Mouse (Mus musculus) megakaryocyte, embryonic 14.5 days (primary cell): ENCODE measurements around the gene Nfkbie.

Experiments used
- FLI1 ChIP-seq: IDR thresholded peaks from 2 replicates; pipeline ENCODE4 v1.6.1; 2012; ENCODE audit warnings: low read length, inconsistent platforms, mixed read lengths
- GATA1 ChIP-seq: IDR thresholded peaks from 3 replicates; pipeline ENCODE4 v1.6.1; 2012; ENCODE audit warnings: mixed read lengths, low read length, inconsistent platforms, borderline replicate concordance

DNA sequence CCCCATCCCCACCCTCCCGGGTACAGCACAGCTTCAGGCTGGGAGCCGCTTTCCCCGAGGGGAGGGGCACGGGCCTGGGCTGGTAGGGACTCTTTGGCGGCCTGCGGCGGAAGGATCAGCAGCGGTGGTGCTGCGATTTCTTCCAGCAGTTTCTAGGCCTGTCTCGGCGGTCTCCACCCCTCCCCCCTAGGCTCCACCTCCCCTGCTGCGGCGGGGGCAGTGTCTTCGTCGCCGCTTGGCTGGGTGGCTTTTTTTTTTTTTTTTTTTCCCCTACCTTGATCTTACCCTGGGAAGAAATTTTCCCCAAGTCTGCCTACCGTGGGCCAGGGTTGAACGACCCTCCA lies 18.2 kb downstream of the Nfkbie start:
- TF ChIP-seq GATA1, result no peak
- TF ChIP-seq FLI1, result no peak
